Mouse (Mus musculus) forebrain, embryonic 12.5 days (tissue): ENCODE data around the gene Ccdc60. TPM values are rescaled to one million over a fixed set of nuclear protein-coding genes. Genes with fewer than 3 reads are reported as not detected.

Experiments
- ATAC-seq: fragments of 200-750 bp; cut with Nextera tagmentation; 2 replicates; pipeline ENCODE4 v1.8.0; 2017; ENCODE audit warnings: moderate TSS enrichment; ENCODE audit not compliant: low FRiP score
- H3K27ac ChIP-seq: fragments of 300-500 bp; sonication (generic); 2 replicates; pipeline ENCODE4 v1.5.1; 2016; ENCODE audit warnings: mild to moderate bottlenecking
- H3K27me3 ChIP-seq: fragments of 300-500 bp; sonication (generic); 2 replicates; pipeline ENCODE4 v1.6.1; 2016; ENCODE audit warnings: mild to moderate bottlenecking
- H3K36me3 ChIP-seq: fragments of 300-500 bp; sonication (generic); replicated peaks from 2 replicates; pipeline ENCODE4 v1.6.1; 2016; ENCODE audit warnings: mild to moderate bottlenecking
- H3K4me1 ChIP-seq: fragments of 300-500 bp; sonication (generic); 2 replicates; pipeline ENCODE4 v1.6.1; 2016
- H3K4me2 ChIP-seq: fragments of 300-500 bp; sonication (generic); 2 replicates; pipeline ENCODE4 v1.6.1; 2016; ENCODE audit warnings: mild to moderate bottlenecking, moderate library complexity
- H3K4me3 ChIP-seq: fragments of 300-500 bp; sonication (generic); replicated peaks from 2 replicates; pipeline ENCODE4 v1.5.1; 2016; ENCODE audit warnings: mild to moderate bottlenecking
- H3K9ac ChIP-seq: fragments of 300-500 bp; sonication (generic); 2 replicates; pipeline ENCODE4 v1.6.1; 2016; ENCODE audit warnings: mild to moderate bottlenecking
- H3K9me3 ChIP-seq: fragments of 300-500 bp; sonication (generic); 2 replicates; pipeline ENCODE4 v1.6.1; 2016
- WGBS: fragments of 180-500 bp; shearing (Covaris S2); methylation state at CpG from one replicate; pipeline ENCODE4 v1.1.7; 2016; 5-methylcytosine and 5-hydroxymethylcytosine counted together
- polyA plus RNA-seq: library from polyadenylated mRNA; unstranded; fragments of >200 nt; fragmentation: Nextera tagmentation; extraction: Ambion mirVana; gene quantifications from 2 replicates; pipeline ENCODE4 v1.2.1, GENCODE M21; 2016

Gene Ccdc60
- polyA plus RNA-seq, 1 experiment from 2014 or later = 1.2 TPM

- H3K4me3 ChIP-seq = no peak overlapping the region
- peaks cover 20% of the 10 kb centered on the region for H3K4me1 ChIP-seq
- no peak overlapping the region for H3K9ac ChIP-seq
- H3K4me2 ChIP-seq = no peak overlapping the region
- H3K27ac ChIP-seq = no peak overlapping the region
- 0 out of 2 replicates have a peak, but pooled peaks cover 3% of the 10 kb centered on the region for H3K9me3 ChIP-seq
- peaks cover 40% of the 10 kb centered on the region for H3K27me3 ChIP-seq
- WGBS = 84% methylated on average over 5 of the region's 5 CpGs
- no peaks in the 10 kb centered on the region for H3K36me3 ChIP-seq
- ATAC-seq = no peak
Observed at GRCm38 (mm10) chr5:116293501-116293900, 4.7 kb upstream of the Ccdc60 start.

- H3K9me3 ChIP-seq = no peaks in the 10 kb centered on the region
- H3K36me3 ChIP-seq = no peaks in the 10 kb centered on the region
- H3K9ac ChIP-seq = no peak overlapping the region
- no peak for ATAC-seq
- no peak overlapping the region for H3K27ac ChIP-seq
- H3K27me3 ChIP-seq = peaks cover 62% of the 10 kb centered on the region
- no peak overlapping the region for H3K4me2 ChIP-seq
- H3K4me1 ChIP-seq = peaks cover 28% of the 10 kb centered on the region
- WGBS = 85% methylated on average over 5 of the region's 5 CpGs
- H3K4me3 ChIP-seq = no peak overlapping the region
Observed at GRCm38 (mm10) chr5:116290584-116290983, 1.8 kb upstream of the Ccdc60 start.

GRCm38 (mm10) chr5:116289897-116290296 lies 1.1 kb upstream of the Ccdc60 start:
- H3K27me3 ChIP-seq = peaks cover 66% of the 10 kb centered on the region

DNA sequence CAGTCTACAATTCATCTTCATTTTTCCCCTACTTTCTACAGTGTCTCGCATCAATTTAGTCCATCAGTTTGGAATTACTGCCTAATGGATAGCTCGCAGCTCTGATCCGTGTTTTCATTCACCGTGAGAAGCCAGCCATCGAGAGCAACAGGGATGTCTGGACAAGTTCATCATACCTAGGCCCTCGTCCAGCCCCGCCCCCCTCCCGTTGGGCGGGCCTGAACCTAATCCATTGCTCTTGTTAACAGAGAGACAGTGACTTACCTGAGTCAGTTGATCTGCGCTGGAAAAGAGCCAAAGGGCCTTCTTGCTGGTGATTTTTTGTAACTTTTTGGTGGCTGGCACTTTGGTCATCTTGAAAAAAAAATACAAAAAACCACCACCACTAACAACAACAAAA lies 602 bp downstream of the Ccdc60 start:
- Histone ChIP-seq H3K4me3 (no peak overlapping the region), H3K9me3 (no peaks in the 10 kb centered on the region), H3K9ac (no peak overlapping the region), H3K4me1 (peaks cover 31% of the 10 kb centered on the region), H3K36me3 (no peaks in the 10 kb centered on the region), H3K27ac (no peak overlapping the region), H3K4me2 (no peak overlapping the region), H3K27me3 (peaks cover 74% of the 10 kb centered on the region)
- ATAC-seq = no peak
- 42% methylated on average over 10 of the region's 10 CpGs for WGBS

More at GRCm38 (mm10) chr5:116289897-116290296, 1.1 kb upstream of the Ccdc60 start:
- Histone ChIP-seq H3K4me1 (peaks cover 31% of the 10 kb centered on the region), H3K9me3 (no peaks in the 10 kb centered on the region), H3K27ac (no peak overlapping the region), H3K4me3 (no peak overlapping the region), H3K9ac (peak overlapping the region; percentile 25; the same call in 1 of the 2 replicates), H3K36me3 (no peaks in the 10 kb centered on the region), H3K4me2 (peak overlapping the region; percentile 39)
- ATAC-seq = no peak
- WGBS = 3% methylated on average over 9 of the region's 9 CpGs

- peaks cover 31% of the 10 kb centered on the region for H3K4me1 ChIP-seq
- H3K27ac ChIP-seq = no peak overlapping the region
- 19% methylated on average over 15 of the region's 15 CpGs for WGBS
- H3K36me3 ChIP-seq = no peaks in the 10 kb centered on the region
- no peak overlapping the region for H3K9ac ChIP-seq
- no peak for ATAC-seq
- no peaks in the 10 kb centered on the region for H3K9me3 ChIP-seq
- H3K27me3 ChIP-seq = peaks cover 77% of the 10 kb centered on the region
- H3K4me2 ChIP-seq = no peak overlapping the region
- no peak overlapping the region for H3K4me3 ChIP-seq
Observed at GRCm38 (mm10) chr5:116285532-116286176, 3.1 kb downstream of the Ccdc60 start.

- Histone ChIP-seq H3K27ac (0 out of 2 replicates have a peak overlapping the region, but pooled peaks have one; percentile 36), H3K9me3 (peaks cover 9% of the 10 kb centered on the region; the same call in 1 of the 2 replicates), H3K4me1 (peaks cover 23% of the 10 kb centered on the region), H3K27me3 (peaks cover 51% of the 10 kb centered on the region), H3K4me3 (no peak overlapping the region), H3K36me3 (no peaks in the 10 kb centered on the region), H3K9ac (no peak overlapping the region), H3K4me2 (no peak overlapping the region)
- ATAC-seq = 0 out of 2 replicates have a peak, but pooled peaks have one; percentile 36
Observed at GRCm38 (mm10) chr5:116280518-116280917, 8.3 kb downstream of the Ccdc60 start.

- WGBS = 24% methylated on average over 17 of the region's 17 CpGs
- Histone ChIP-seq H3K9ac (no peak overlapping the region), H3K36me3 (no peaks in the 10 kb centered on the region), H3K4me3 (peak overlapping the region; percentile 17), H3K27ac (peak overlapping the region; percentile 74), H3K4me1 (peaks cover 41% of the 10 kb centered on the region), H3K4me2 (peak overlapping the region; percentile 41), H3K27me3 (peaks cover 37% of the 10 kb centered on the region), H3K9me3 (peaks cover 9% of the 10 kb centered on the region; the same call in 1 of the 2 replicates)
- peak; percentile 48; the same call in 1 of the 2 replicates for ATAC-seq
Observed at GRCm38 (mm10) chr5:116278436-116278918, 10.3 kb downstream of the Ccdc60 start.

DNA sequence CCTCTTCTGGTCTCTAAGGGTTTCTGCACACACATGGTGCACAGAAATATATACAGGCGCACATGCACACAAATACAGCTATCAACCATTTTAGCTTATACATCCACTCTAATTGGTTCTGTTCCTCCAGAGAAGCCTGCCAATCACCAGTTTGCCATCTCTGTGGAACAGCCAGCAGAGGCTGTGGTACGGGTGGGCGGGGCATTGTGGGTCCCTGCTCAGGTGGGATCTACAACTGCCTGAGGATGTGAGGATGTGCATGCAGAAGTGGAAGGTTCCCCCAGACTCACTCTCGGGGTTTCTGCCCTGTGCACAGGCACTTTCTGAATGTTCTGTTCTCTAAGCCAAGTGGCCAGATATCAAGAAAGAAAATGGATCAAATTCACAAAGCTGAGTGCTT lies 10.8 kb downstream of the Ccdc60 start:
- Histone ChIP-seq H3K4me1 (peaks cover 44% of the 10 kb centered on the region), H3K27me3 (peaks cover 39% of the 10 kb centered on the region), H3K36me3 (no peaks in the 10 kb centered on the region), H3K9ac (no peak overlapping the region), H3K27ac (peak overlapping the region; percentile 68), H3K9me3 (peaks cover 9% of the 10 kb centered on the region; the same call in 1 of the 2 replicates), H3K4me3 (no peak overlapping the region), H3K4me2 (0 out of 2 replicates have a peak overlapping the region, but pooled peaks have one; percentile 41)
- no peak for ATAC-seq
- WGBS = 64% methylated on average over 4 of the region's 4 CpGs

GRCm38 (mm10) chr5:116274818-116275217 lies 14.0 kb downstream of the Ccdc60 start:
- H3K4me3 ChIP-seq = no peak overlapping the region
- H3K4me1 ChIP-seq = peaks cover 48% of the 10 kb centered on the region
- H3K4me2 ChIP-seq = no peak overlapping the region
- WGBS = 44% methylated on average over 2 of the region's 2 CpGs
- H3K36me3 ChIP-seq = no peaks in the 10 kb centered on the region
- peak overlapping the region; percentile 68; the same call in 1 of the 2 replicates for H3K27ac ChIP-seq
- peaks cover 40% of the 10 kb centered on the region for H3K27me3 ChIP-seq
- no peak overlapping the region for H3K9ac ChIP-seq
- ATAC-seq = no peak
- peaks cover 9% of the 10 kb centered on the region; the same call in 1 of the 2 replicates for H3K9me3 ChIP-seq

DNA sequence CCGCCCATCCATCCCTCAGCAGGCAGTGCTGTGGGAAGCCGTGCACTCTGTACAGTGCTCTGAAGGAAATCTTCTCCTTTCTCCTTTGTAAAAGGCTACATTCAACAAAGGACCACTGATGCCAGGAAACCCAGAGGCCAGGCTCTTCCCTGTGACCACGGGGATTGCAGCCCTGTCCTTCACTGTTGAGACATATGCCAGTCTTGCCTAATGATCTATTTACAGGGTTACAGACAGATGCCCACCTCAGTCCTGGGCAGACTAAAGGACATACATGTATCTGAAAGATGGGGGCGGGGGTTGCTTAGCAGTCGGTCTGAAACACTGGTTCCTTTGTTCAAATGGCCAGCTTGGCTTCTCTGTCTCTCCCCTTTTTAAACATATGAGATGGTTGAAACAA lies 14.4 kb downstream of the Ccdc60 start:
- H3K4me2 ChIP-seq = 0 out of 2 replicates have a peak overlapping the region, but pooled peaks have one; percentile 13
- H3K27ac ChIP-seq = peak overlapping the region; percentile 61
- H3K36me3 ChIP-seq = no peaks in the 10 kb centered on the region
- H3K9me3 ChIP-seq = peaks cover 9% of the 10 kb centered on the region; the same call in 1 of the 2 replicates
- H3K4me3 ChIP-seq = no peak overlapping the region
- peaks cover 35% of the 10 kb centered on the region for H3K27me3 ChIP-seq
- 31% methylated on average over 5 of the region's 5 CpGs for WGBS
- no peak overlapping the region for H3K9ac ChIP-seq
- H3K4me1 ChIP-seq = peaks cover 49% of the 10 kb centered on the region
- no peak for ATAC-seq

DNA sequence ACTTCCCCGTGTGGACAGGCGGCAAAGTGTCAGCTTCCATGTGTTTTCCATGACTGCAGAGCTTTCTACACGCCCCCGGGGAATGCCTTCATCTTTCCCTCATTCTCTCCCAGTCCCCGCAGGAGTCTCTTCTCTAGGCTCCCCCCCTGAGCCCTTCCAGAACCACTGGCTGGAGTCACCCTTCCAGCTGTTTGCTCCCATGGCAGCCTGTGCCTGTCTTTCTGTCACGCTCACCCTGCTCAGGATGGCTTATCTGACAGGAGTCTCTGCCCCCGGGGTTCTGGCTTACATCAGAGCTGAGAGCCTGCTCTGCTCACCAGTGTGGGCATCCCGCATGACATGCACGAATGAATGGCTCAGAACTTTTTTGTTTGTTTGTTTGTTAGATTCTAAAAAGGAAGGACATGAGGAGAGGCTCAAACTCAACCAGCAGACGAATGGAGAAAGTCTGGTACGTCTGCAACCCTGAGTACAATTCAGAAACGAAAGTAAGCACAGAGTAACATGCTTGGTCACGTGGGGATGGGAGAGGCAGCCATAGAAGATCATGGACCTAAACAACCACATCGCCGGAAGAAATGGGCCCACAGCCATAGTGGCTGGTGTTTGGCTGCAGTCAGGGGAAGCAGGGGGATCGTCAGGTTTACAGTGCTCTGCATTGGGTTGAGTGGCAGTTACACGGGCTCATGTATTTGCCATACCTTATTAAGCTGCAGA lies 17.1 kb downstream of the Ccdc60 start:
- no peak overlapping the region for H3K9ac ChIP-seq
- H3K4me1 ChIP-seq = peaks cover 41% of the 10 kb centered on the region
- peaks cover 55% of the 10 kb centered on the region for H3K27me3 ChIP-seq
- H3K4me2 ChIP-seq = no peak overlapping the region
- no peak overlapping the region for H3K4me3 ChIP-seq
- H3K9me3 ChIP-seq = no peaks in the 10 kb centered on the region
- H3K27ac ChIP-seq = no peak overlapping the region
- WGBS = 79% methylated on average over 17 of the region's 17 CpGs
- ATAC-seq = no peak
- H3K36me3 ChIP-seq = no peaks in the 10 kb centered on the region
